In genomic region chr12:39094638-39095230, GRCm38 (mm10) we compare ENCODE assay signal across 29 mouse cellular contexts.
A peak's percentile ranks its signal among the peaks of the same experiment; 100 is the strongest.
DNase-seq lines count a peak whose midpoint lies in the region; TF ChIP-seq lines count a peak whose summit lies in the region.
"Had no signal": no experiment of that assay in that cellular context is flagged by ENCODE, and none has a peak within 500 bp of the region (broad histone marks: within the 10 kb centered on the region; RNA-seq: fewer than 3 reads in every experiment).

No protein-coding gene starts in this region.

- H3K9ac ChIP-seq in ES-E14 (ENCODE audit: insufficient read depth, low read depth, low read length, poor library complexity, severe bottlenecking), result no peak overlapping the region
- H3K9ac ChIP-seq: heart, embryonic 13.5 days; hindbrain, embryonic 15.5 days; limb, embryonic 15.5 days; liver, embryonic 13.5 days had no signal

- no peaks in the 10 kb centered on the region for H3K36me3 ChIP-seq in ES-E14 (ENCODE audit: control insufficient read depth, insufficient read depth, low read length, poor library complexity, severe bottlenecking)
- H3K36me3 ChIP-seq in embryonic facial prominence, embryonic 10.5 days (replicated peaks), result no peaks in the 10 kb centered on the region
- H3K36me3 ChIP-seq in heart, embryonic 10.5 days, result no peaks in the 10 kb centered on the region
- H3K36me3 ChIP-seq: heart, embryonic 13.5 days; hindbrain, embryonic 10.5 days; hindbrain, embryonic 15.5 days; limb, embryonic 15.5 days; liver, embryonic 13.5 days had no signal

- no peak overlapping the region; a peak in 1 of 4 replicates for H3K4me3 ChIP-seq in ES-E14 (ENCODE audit: insufficient read depth in 1 of 2, low read depth in 1 of 2, low read length in 2 of 2, poor library complexity in 1 of 2, severe bottlenecking in 1 of 2)
- H3K4me3 ChIP-seq in embryonic facial prominence, embryonic 10.5 days, result no peak overlapping the region
- H3K4me3 ChIP-seq in heart, embryonic 10.5 days, result no peak overlapping the region
- H3K4me3 ChIP-seq: heart, embryonic 13.5 days; hindbrain, embryonic 10.5 days; hindbrain, embryonic 15.5 days; layer of hippocampus, adult 2 months; limb, embryonic 15.5 days; liver, embryonic 13.5 days; megakaryocyte, embryonic 14.5 days had no signal

- H3K4me1 ChIP-seq in ES-E14 (ENCODE audit: control insufficient read depth in 2 of 2, insufficient read depth in 2 of 2, low read length in 2 of 2, poor library complexity in 1 of 2), result peaks cover 3 to 4% of the 10 kb centered on the region in 2 experiments; a peak in 2 of 4 replicates
- peaks cover 5% of the 10 kb centered on the region for H3K4me1 ChIP-seq in embryonic facial prominence, embryonic 10.5 days
- H3K4me1 ChIP-seq in heart, embryonic 10.5 days, result no peaks in the 10 kb centered on the region
- H3K4me1 ChIP-seq: heart, embryonic 13.5 days; hindbrain, embryonic 15.5 days; limb, embryonic 15.5 days; liver, embryonic 13.5 days; megakaryocyte, embryonic 14.5 days had no signal

- H3K9me3 ChIP-seq in ES-E14 (ENCODE audit: control insufficient read depth, insufficient read depth, low read depth, low read length), result no peaks in the 10 kb centered on the region
- no peaks in the 10 kb centered on the region for H3K9me3 ChIP-seq in embryonic facial prominence, embryonic 10.5 days
- no peaks in the 10 kb centered on the region for H3K9me3 ChIP-seq in heart, embryonic 10.5 days
- H3K9me3 ChIP-seq: heart, embryonic 13.5 days; hindbrain, embryonic 10.5 days; hindbrain, embryonic 15.5 days; limb, embryonic 15.5 days; liver, embryonic 13.5 days; megakaryocyte, embryonic 14.5 days had no signal

- in situ Hi-C loops in ES-E14 (cut with MboI; ENCODE audit: low sequenced_read_pairs in 2 of 2, unreplicated experiment in 2 of 2), result no loop called here

- DNase-seq in ES-E14 (ENCODE audit: low read depth, low spot score) (peak; percentile 66), ZHBTc4 (ENCODE audit: low read depth, low spot score) (peak; percentile 95)
- peak; percentile 38 for DNase-seq in embryonic facial prominence, embryonic 10.5 days (ENCODE audit: low spot score)
- peak; percentile 13 for DNase-seq in mesoderm, embryonic 11.5 days (ENCODE audit: low read depth, low spot score)
- DNase-seq in neural tube, embryonic 10.5 days (ENCODE audit: extremely low spot score, low spot score), result no peak
- DNase-seq in right cerebral cortex, adult 18-20 months, result no peak
- no peak for DNase-seq in heart, embryonic 10.5 days (ENCODE audit: low spot score)
- DNase-seq: adrenal gland, adult 8-10 months; B cell, adult 2 months; cerebellum, adult 8-10 months; cerebellum, postnatal 25 days; gastrocnemius, postnatal 14 days; heart, adult 18-20 months; heart, postnatal 10 days; kidney, adult 2 months; kidney, postnatal 36 days; liver, embryonic 13.5 days; lung, adult 18-20 months; lung, postnatal 4 days; midbrain, embryonic 14.5 days; thymus, adult 18-20 months; thymus, postnatal 25 days had no signal

- WGBS in embryonic facial prominence, embryonic 10.5 days, result 18% methylated on average over 5 of the region's 5 CpGs
- WGBS in heart, embryonic 10.5 days, result 21% methylated on average over 5 of the region's 5 CpGs

- no peak overlapping the region; the same call in 1 of the 2 replicates for H3K27ac ChIP-seq in ES-E14 (ENCODE audit: insufficient read depth, low read depth, low read length, poor library complexity, severe bottlenecking)
- H3K27ac ChIP-seq in embryonic facial prominence, embryonic 10.5 days (replicated peaks), result no peak overlapping the region
- no peak overlapping the region for H3K27ac ChIP-seq in heart, embryonic 10.5 days
- H3K27ac ChIP-seq: heart, embryonic 13.5 days; hindbrain, embryonic 10.5 days; hindbrain, embryonic 15.5 days; layer of hippocampus, adult 2 months; limb, embryonic 15.5 days; liver, embryonic 13.5 days; stomach, postnatal 0 days had no signal

- no peaks in the 10 kb centered on the region for H3K27me3 ChIP-seq in embryonic facial prominence, embryonic 10.5 days (replicated peaks; ENCODE audit: low read depth, poor library complexity, severe bottlenecking)
- H3K27me3 ChIP-seq in heart, embryonic 10.5 days (ENCODE audit: insufficient read depth, poor library complexity, severe bottlenecking), result no peaks in the 10 kb centered on the region
- H3K27me3 ChIP-seq: heart, embryonic 13.5 days; hindbrain, embryonic 15.5 days; limb, embryonic 15.5 days; liver, embryonic 13.5 days; megakaryocyte, embryonic 14.5 days had no signal

TF ChIP-seq in ES-E14, 5 proteins besides CTCF, POLR2A, EP300 and RAD21:
- peak; percentile 62 for TF ChIP-seq CHD2 (IDR thresholded peaks at IDR 0.05; ENCODE audit: low read depth, low read length)
- TF ChIP-seq ZNF384 (IDR thresholded peaks at IDR 0.05; ENCODE audit: low read depth, low read length), result no peak
- TF ChIP-seq MAFK (IDR thresholded peaks at IDR 0.05; ENCODE audit: insufficient read depth, low read depth, low read length), result no peak
- no peak for TF ChIP-seq ZC3H11A (IDR thresholded peaks at IDR 0.05; ENCODE audit: borderline replicate concordance, low read depth, low read length)

Comparison
In these comparisons a context has a peak if more than half of its experiments do, and no peak if none do; other contexts are left out.
1. DNase-seq: peak in ES-E14 (single experiment), ZHBTc4 (single experiment), embryonic facial prominence, embryonic 10.5 days (single experiment) and mesoderm, embryonic 11.5 days (single experiment); none in neural tube, embryonic 10.5 days (single experiment), right cerebral cortex, adult 18-20 months (single experiment) and heart, embryonic 10.5 days (single experiment).